15 mouse cellular contexts compared by ENCODE assay signal in the genomic region with DNA sequence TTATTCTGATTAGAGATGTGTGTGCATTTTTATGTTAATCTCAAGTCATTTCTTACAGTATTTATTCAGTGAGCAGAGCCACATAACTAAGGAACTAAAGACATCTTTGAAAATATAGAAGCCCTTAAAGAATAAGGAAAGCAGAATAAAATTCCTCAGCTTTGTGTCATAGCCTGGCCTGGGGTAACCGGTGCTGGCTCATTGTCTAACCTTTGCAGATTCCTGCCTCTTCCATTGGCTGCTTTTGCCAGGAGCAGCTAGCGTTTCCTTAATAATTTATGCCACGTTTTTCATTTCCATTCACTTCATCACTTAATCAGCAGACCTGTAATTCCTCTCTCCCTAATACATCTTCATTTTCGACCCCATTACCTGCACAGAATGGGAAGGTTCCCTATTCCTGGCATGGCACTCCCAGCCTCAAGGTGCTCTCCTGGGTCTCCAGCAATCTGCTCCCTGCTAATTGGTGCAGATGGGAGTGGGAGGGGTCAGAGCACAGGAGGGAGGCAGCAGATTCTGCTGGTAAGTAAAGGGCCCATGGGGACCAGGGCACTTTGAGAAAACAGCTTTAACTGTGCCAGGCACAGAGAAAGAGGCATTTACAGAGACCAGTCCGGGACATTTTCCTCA.
A peak's percentile ranks its signal among the peaks of the same experiment; 100 is the strongest.
DNase-seq lines count a peak whose midpoint lies in the region; ATAC-seq lines count a peak whose summit lies in the region.
"Had no signal": no experiment of that assay in that cellular context is flagged by ENCODE, and none has a peak within 500 bp of the region (broad histone marks: within the 10 kb centered on the region; RNA-seq: fewer than 3 reads in every experiment).

No protein-coding gene starts in this region.

- H3K27me3 ChIP-seq in forebrain, embryonic 13.5 days, result no peaks in the 10 kb centered on the region
- no peaks in the 10 kb centered on the region for H3K27me3 ChIP-seq in forebrain, embryonic 15.5 days
- H3K27me3 ChIP-seq in midbrain, embryonic 14.5 days (ENCODE audit: control insufficient read depth, insufficient read depth, low read length), result no peaks in the 10 kb centered on the region

- no peak overlapping the region for H3K4me3 ChIP-seq in forebrain, embryonic 13.5 days
- no peak overlapping the region for H3K4me3 ChIP-seq in forebrain, embryonic 15.5 days
- no peak overlapping the region for H3K4me3 ChIP-seq in midbrain, embryonic 14.5 days (replicated peaks; ENCODE audit: low read depth, low read length)
- H3K4me3 ChIP-seq: heart, adult 2 months had no signal

- no peak overlapping the region for H3K9ac ChIP-seq in forebrain, embryonic 13.5 days
- H3K9ac ChIP-seq in forebrain, embryonic 15.5 days (replicated peaks), result no peak overlapping the region
- no peak overlapping the region for H3K9ac ChIP-seq in midbrain, embryonic 14.5 days (replicated peaks; ENCODE audit: low read length)

- no peaks in the 10 kb centered on the region for H3K36me3 ChIP-seq in forebrain, embryonic 13.5 days (ENCODE audit: poor library complexity, severe bottlenecking)
- H3K36me3 ChIP-seq in forebrain, embryonic 15.5 days, result no peaks in the 10 kb centered on the region
- no peaks in the 10 kb centered on the region for H3K36me3 ChIP-seq in midbrain, embryonic 14.5 days (ENCODE audit: control insufficient read depth, insufficient read depth, low read length)

- peak; percentile 41; the same call in 1 of the 2 replicates for ATAC-seq in forebrain, embryonic 13.5 days
- ATAC-seq in forebrain, embryonic 15.5 days (replicated peaks), result no peak
- ATAC-seq in midbrain, embryonic 14.5 days (ENCODE audit: low FRiP score, low TSS enrichment), result peak; percentile 87; the same call in 1 of the 2 replicates
- ATAC-seq: intestine, postnatal 0 days had no signal

- no peak overlapping the region for H3K27ac ChIP-seq in forebrain, embryonic 13.5 days
- no peak overlapping the region for H3K27ac ChIP-seq in forebrain, embryonic 15.5 days (replicated peaks)
- H3K27ac ChIP-seq in midbrain, embryonic 14.5 days (replicated peaks; ENCODE audit: low read depth, low read length), result peak overlapping the region; percentile 57; the same call in 1 of the 2 replicates
- H3K27ac ChIP-seq: heart, adult 2 months; kidney, postnatal 0 days had no signal

- WGBS in forebrain, embryonic 13.5 days, result 53% methylated on average over 5 of the region's 5 CpGs
- 39% methylated on average over 5 of the region's 5 CpGs for WGBS in forebrain, embryonic 15.5 days
- 46% methylated on average over 5 of the region's 5 CpGs for WGBS in midbrain, embryonic 14.5 days

- no peaks in the 10 kb centered on the region for H3K9me3 ChIP-seq in forebrain, embryonic 13.5 days (replicated peaks)
- no peaks in the 10 kb centered on the region for H3K9me3 ChIP-seq in forebrain, embryonic 15.5 days
- H3K9me3 ChIP-seq in midbrain, embryonic 14.5 days (ENCODE audit: control insufficient read depth, low read length), result no peaks in the 10 kb centered on the region

- no peak overlapping the region for H3K4me2 ChIP-seq in forebrain, embryonic 13.5 days
- no peak overlapping the region for H3K4me2 ChIP-seq in forebrain, embryonic 15.5 days (replicated peaks)
- H3K4me2 ChIP-seq in midbrain, embryonic 14.5 days (ENCODE audit: low read length), result no peak overlapping the region

- DNase-seq in retina, embryonic 14.5 days (ENCODE audit: low spot score), result peak; percentile 7
- DNase-seq in retina, postnatal 1 day, result no peak
- DNase-seq in midbrain, embryonic 14.5 days, result peak; percentile 50
- no peak for DNase-seq in kidney, postnatal 36 days
- no peak for DNase-seq in layer of hippocampus, adult 8-10 months (ENCODE audit: low spot score in 2 of 2)
- DNase-seq: cerebellum, adult 18-20 months; heart, adult 2 months; liver; lung, adult 18-20 months; lung, postnatal 4 days; right cerebral cortex, postnatal 25 days had no signal

- H3K4me1 ChIP-seq in forebrain, embryonic 13.5 days, result no peaks in the 10 kb centered on the region; the same call in 1 of the 2 replicates
- H3K4me1 ChIP-seq in forebrain, embryonic 15.5 days, result no peaks in the 10 kb centered on the region
- H3K4me1 ChIP-seq in midbrain, embryonic 14.5 days (ENCODE audit: control insufficient read depth, insufficient read depth, low read length), result no peaks in the 10 kb centered on the region

Comparison
In these comparisons a context has a peak if more than half of its experiments do, and no peak if none do; other contexts are left out.
1. DNase-seq: peak in retina, embryonic 14.5 days (single experiment) and midbrain, embryonic 14.5 days (single experiment); none in retina, postnatal 1 day (single experiment), kidney, postnatal 36 days (0 of 2) and layer of hippocampus, adult 8-10 months (0 of 2).